Mouse (Mus musculus): ENCODE data around the gene Gm9903.
A peak's percentile ranks its signal among the peaks of the same experiment; 100 is the strongest.

DNA sequence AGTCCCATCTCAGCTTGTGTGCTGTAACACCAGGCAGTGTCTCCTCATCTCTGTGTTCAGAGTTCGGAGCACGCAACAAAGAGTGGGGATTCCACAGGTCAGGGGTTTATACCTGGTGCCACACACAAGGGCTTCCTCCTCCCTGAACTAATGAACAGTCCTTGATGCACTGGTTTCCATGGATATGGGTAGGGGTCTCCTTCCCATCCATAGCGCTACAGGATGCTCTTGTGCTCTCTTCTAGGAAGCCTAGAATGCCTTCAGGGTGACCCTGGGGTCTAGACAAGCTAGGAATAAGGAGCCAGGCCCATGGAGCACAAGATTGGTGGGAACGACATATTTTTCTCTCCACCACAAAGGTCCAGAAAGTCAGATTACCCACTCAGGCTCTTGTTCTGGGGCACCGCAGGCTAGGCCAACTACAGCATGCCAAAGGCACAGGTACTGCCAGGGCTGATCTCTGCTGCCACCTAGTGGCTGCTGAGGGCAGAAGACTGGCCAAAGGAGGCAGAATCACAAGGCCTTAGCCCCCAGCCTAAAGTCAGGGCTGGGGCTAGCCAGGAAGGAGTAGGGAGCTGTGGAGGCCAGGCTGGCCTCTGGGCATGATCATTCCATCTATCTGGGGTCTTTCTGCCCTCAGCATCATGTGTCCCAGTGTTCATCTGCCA lies 40.4 kb upstream of the Gm9903 start:
- peak; percentile 99 for TF ChIP-seq CTCF (IDR thresholded peaks at IDR 0.05; ENCODE audit: low read depth, low read length)
- TF ChIP-seq POLR2A (IDR thresholded peaks at IDR 0.05; ENCODE audit: extremely low read depth, insufficient read depth, low read length): no peak
